Mouse (Mus musculus) forebrain, embryonic 14.5 days (tissue): ENCODE data around the gene Sgta. TPM values are rescaled to one million over a fixed set of nuclear protein-coding genes. Genes with fewer than 3 reads are reported as not detected.

Experiments
- ATAC-seq: fragments of 200-750 bp; cut with Nextera tagmentation; 2 replicates; pipeline ENCODE4 v1.8.0; 2017; ENCODE audit warnings: mild to moderate bottlenecking, moderate library complexity
- DNase-seq: peaks from one replicate; pipeline ENCODE4 v3.0.0-alpha.2; 2015; ENCODE audit warnings: low spot score
- H3K27ac ChIP-seq: fragments of 300-500 bp; sonication (generic); 2 replicates; pipeline ENCODE4 v1.5.1; 2014; ENCODE audit warnings: low read depth, mild to moderate bottlenecking, control low read depth, low read length, moderate library complexity
- H3K27me3 ChIP-seq: fragments of 300-500 bp; sonication (generic); replicated peaks from 2 replicates; pipeline ENCODE4 v1.6.1; 2014; ENCODE audit warnings: low read length, control low read depth, mixed read lengths; ENCODE audit not compliant: control insufficient read depth, insufficient read depth
- H3K36me3 ChIP-seq: fragments of 300-500 bp; sonication (generic); 2 replicates; pipeline ENCODE4 v1.6.1; 2014; ENCODE audit warnings: low read length, control low read depth; ENCODE audit not compliant: control insufficient read depth, insufficient read depth
- H3K4me1 ChIP-seq: fragments of 300-500 bp; sonication (generic); 2 replicates; pipeline ENCODE4 v1.6.1; 2014; ENCODE audit warnings: antibody characterized with exemption, low read length, control low read depth; ENCODE audit not compliant: control insufficient read depth, insufficient read depth
- H3K4me2 ChIP-seq: fragments of 300-500 bp; sonication (generic); 2 replicates; pipeline ENCODE4 v1.6.1; 2014; ENCODE audit warnings: mild to moderate bottlenecking, control low read depth, low read length
- H3K4me3 ChIP-seq: fragments of 300-500 bp; sonication (generic); 2 replicates; pipeline ENCODE4 v1.5.1; 2014; ENCODE audit warnings: low read depth, low read length, control low read depth
- H3K9ac ChIP-seq: fragments of 300-500 bp; sonication (generic); 2 replicates; pipeline ENCODE4 v1.6.1; 2014; ENCODE audit warnings: mild to moderate bottlenecking, low read length, control low read depth, moderate library complexity
- H3K9me3 ChIP-seq: fragments of 300-500 bp; sonication (generic); replicated peaks from 2 replicates; pipeline ENCODE4 v1.6.1; 2016; ENCODE audit warnings: low read length, control low read depth, mixed read lengths; ENCODE audit not compliant: control insufficient read depth
- WGBS: fragments of 180-500 bp; shearing (Covaris S2); extraction: QIAGEN DNeasy Blood & Tissue Kit; methylation state at CpG from one replicate; pipeline ENCODE4 v1.1.7; 2014; 5-methylcytosine and 5-hydroxymethylcytosine counted together
- polyA plus RNA-seq: library from polyadenylated mRNA; unstranded; fragments of >200 nt; fragmentation: Nextera tagmentation; extraction: Ambion mirVana; gene quantifications from 2 replicates; pipeline ENCODE4 v1.2.1, GENCODE M21; 2014

The Sgta gene
- polyA plus RNA-seq, 1 experiment from 2014 or later: 304 TPM

DNA sequence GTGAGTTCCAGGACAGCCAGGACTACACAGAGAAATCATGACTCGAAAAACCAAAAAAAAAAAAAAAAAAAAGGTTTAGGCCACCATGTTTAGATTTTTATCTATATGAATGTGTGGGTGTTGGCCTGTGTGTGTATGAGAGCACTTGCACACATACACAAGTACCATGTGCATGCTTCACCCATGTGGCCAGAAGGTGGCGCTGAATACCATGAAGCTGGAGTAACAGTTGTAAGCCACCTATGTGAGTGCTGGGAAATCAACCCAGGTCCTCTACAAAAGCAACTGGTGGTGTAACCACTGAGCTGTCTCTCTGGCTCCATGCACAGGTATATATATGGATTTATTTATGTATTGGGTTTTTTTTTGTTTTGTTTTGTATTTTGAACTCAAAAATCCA is 27.0 kb upstream of the Sgta start:
- DNase-seq (no peak), ATAC-seq (no peak)
- Histone ChIP-seq H3K27ac (no peak overlapping the region), H3K36me3 (peaks cover 7% of the 10 kb centered on the region), H3K4me2 (no peak overlapping the region), H3K4me3 (no peak overlapping the region), H3K9me3 (no peaks in the 10 kb centered on the region), H3K9ac (no peak overlapping the region), H3K4me1 (peaks cover 4% of the 10 kb centered on the region; the same call in 1 of the 2 replicates), H3K27me3 (no peaks in the 10 kb centered on the region)
- WGBS: 65% methylated on average over 2 of the region's 2 CpGs

DNA sequence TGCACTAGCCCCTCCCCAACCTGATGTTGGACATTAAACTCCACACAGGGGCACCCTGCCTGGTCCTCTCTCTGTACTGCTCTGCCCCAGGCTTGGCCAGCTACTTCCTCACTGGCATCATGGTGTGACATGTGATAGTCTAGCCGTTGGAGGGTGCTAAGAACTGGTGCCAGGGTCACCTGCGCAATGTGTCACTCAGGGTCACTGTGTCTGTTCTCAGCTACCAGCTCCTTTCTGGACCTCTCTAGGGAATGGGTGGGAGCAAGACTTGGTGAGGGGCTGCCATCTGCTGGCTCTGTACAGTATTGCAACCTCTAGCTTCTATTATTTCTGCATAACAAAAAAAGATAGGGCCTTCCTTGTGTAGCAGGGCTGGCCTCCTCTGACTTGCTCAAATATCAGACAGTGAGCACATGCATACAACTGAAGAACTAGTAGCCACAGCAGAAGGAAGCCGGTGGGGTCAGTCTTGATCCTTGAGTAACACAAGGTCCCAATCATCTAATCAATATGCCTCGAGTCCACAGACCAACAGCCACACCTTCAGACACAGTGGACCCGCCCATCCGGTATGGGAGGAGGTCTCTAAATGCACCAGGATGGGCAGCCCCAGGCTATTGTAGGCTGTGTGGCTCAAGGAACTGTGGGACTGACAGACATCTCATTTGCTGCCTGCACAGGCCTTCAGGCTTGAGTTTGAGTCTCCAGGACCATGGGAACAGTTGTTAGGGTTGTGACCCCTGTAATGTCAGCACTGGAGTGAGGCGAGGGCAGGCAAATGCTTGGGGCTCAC is 22.4 kb upstream of the Sgta start:
- 82% methylated on average over 7 of the region's 7 CpGs for WGBS
- no peaks in the 10 kb centered on the region for H3K27me3 ChIP-seq
- H3K4me2 ChIP-seq: no peak overlapping the region
- H3K9me3 ChIP-seq: no peaks in the 10 kb centered on the region
- peak; percentile 79 for DNase-seq
- no peak overlapping the region for H3K4me3 ChIP-seq
- ATAC-seq: peak; percentile 67
- no peak overlapping the region for H3K27ac ChIP-seq
- no peak overlapping the region for H3K9ac ChIP-seq
- H3K4me1 ChIP-seq: no peaks in the 10 kb centered on the region
- peaks cover 54% of the 10 kb centered on the region for H3K36me3 ChIP-seq

DNA sequence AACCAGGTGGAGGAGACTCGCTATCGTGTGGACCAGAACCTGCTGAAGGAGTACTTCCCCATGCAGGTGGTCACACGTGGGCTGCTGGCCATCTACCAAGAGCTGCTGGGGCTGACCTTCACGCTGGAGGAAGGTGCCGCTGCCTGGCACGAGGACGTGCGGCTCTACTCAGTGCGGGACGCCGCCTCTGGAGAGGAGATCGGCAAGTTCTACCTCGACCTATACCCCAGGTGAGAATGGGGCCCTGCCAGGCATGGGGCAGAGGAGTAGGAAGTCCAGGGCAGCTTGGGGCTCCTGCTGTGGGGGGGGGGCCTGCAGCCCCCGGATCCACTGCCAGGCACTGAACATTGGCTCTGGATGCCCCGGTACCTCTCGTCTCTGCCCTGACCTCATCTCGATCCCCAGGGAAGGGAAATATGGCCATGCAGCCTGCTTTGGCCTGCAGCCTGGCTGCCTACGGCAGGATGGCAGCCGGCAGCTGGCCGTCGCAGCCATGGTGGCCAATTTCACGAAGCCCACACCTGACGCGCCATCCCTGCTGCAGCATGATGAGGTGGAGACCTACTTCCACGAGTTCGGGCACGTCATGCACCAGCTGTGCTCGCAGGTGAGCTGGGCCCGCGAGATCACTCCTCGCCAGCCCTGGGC is 20.2 kb upstream of the Sgta start:
- no peak for DNase-seq
- Histone ChIP-seq H3K4me3 (no peak overlapping the region), H3K27me3 (no peaks in the 10 kb centered on the region), H3K9ac (no peak overlapping the region), H3K4me1 (no peaks in the 10 kb centered on the region), H3K9me3 (no peaks in the 10 kb centered on the region), H3K36me3 (peaks cover 68% of the 10 kb centered on the region), H3K27ac (no peak overlapping the region), H3K4me2 (no peak overlapping the region)
- 93% methylated on average over 31 of the region's 31 CpGs for WGBS
- no peak for ATAC-seq

DNA sequence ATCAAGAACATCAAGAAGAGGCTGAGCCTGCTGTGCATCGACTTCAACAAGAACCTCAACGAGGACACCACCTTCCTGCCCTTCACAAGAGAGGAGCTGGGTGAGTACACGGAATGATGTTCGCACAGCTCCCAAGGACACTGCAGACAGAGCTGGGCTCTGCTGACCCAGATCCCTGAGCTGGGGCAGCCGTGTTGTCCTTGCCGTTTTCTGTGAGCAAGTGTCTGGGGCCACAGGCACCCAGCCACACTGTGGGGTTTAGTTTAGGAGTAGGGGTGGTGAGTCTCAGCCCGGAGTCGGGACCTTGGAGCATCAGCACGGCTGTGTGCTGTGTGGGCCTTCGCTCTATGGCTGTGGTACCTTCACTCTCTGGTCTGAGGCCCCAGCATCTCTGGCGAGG is 17.9 kb upstream of the Sgta start:
- ATAC-seq: no peak
- 92% methylated on average over 11 of the region's 11 CpGs for WGBS
- Histone ChIP-seq H3K36me3 (peaks cover 85% of the 10 kb centered on the region), H3K4me1 (no peaks in the 10 kb centered on the region), H3K9ac (no peak overlapping the region), H3K4me3 (no peak overlapping the region), H3K9me3 (no peaks in the 10 kb centered on the region), H3K4me2 (no peak overlapping the region), H3K27me3 (no peaks in the 10 kb centered on the region), H3K27ac (no peak overlapping the region)
- no peak for DNase-seq

DNA sequence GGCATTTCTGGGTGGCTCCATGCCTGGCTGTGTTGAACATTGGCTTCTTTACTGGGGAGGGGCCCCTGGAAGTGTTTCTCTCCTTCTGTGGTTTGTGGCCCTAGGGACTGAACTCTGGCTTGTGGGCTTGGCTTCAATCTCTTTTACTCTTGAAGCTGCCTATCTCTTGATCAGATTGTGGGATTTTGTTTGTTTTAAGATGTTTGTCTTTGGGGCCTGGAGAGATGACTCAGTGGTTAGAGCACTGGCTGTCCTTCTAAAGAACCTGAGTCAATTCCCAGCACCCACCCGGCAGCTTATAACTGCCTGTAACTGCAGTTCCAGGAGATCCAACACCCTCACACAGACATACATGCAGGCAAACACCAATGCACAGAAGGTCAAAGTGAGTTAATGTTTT is 16.4 kb upstream of the Sgta start:
- ATAC-seq (no peak), DNase-seq (no peak)
- Histone ChIP-seq H3K27me3 (no peaks in the 10 kb centered on the region), H3K9ac (no peak overlapping the region), H3K4me3 (no peak overlapping the region), H3K9me3 (no peaks in the 10 kb centered on the region), H3K4me2 (no peak overlapping the region), H3K27ac (no peak overlapping the region), H3K36me3 (peaks cover 80% of the 10 kb centered on the region), H3K4me1 (no peaks in the 10 kb centered on the region)
- 93% methylated on average over 1 of the region's 1 CpGs for WGBS

DNA sequence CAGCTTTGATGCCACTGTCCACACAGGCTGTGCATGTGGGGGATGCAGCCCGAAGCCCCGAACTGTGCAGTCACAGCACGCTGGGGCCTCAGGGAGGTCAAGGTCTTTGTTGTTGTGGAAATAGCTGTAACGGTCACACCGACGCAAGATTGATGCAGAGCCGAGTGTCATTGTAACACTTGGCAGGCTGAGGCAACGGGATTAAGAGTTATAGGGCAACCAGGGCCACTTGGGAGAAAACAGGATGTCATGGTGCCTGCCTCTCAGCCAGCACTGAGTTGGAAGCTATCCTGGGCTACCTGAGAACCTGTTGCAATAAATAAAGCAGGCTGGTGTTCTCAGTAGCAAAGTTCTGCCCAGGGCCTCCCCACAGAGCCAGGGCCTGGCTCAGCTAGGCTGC is 15.8 kb upstream of the Sgta start:
- ATAC-seq: no peak
- Histone ChIP-seq H3K27ac (no peak overlapping the region), H3K36me3 (peaks cover 74% of the 10 kb centered on the region), H3K27me3 (no peaks in the 10 kb centered on the region), H3K4me2 (no peak overlapping the region), H3K9me3 (no peaks in the 10 kb centered on the region), H3K9ac (no peak overlapping the region), H3K4me3 (no peak overlapping the region), H3K4me1 (peaks cover 4% of the 10 kb centered on the region)
- WGBS: 86% methylated on average over 8 of the region's 8 CpGs
- no peak for DNase-seq

DNA sequence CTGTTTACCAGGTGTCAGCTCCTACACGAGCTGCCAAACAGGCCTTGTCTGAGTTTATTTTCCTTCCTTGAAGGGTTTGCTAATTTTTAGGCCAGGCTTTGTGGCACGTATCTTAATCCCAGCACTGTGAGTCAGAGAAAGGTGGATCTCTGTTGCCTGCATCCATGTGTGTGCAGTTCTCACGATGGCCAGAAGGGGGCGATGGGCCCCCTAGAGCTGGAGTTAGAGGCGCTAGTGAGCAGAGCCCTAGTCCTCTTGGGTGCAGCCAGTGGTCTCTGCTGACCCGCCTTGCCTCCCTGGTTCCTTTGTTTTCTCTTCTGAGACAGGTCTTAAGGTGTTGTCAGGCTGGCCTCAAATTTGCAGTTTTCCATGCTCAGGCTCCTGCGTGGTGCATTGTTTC is 13.5 kb upstream of the Sgta start:
- no peaks in the 10 kb centered on the region for H3K27me3 ChIP-seq
- ATAC-seq (no peak), DNase-seq (no peak)
- WGBS: 60% methylated on average over 7 of the region's 7 CpGs
- H3K4me3 ChIP-seq: no peak overlapping the region
- peaks cover 15% of the 10 kb centered on the region for H3K4me1 ChIP-seq
- H3K9me3 ChIP-seq: no peaks in the 10 kb centered on the region
- no peak overlapping the region for H3K9ac ChIP-seq
- no peak overlapping the region for H3K27ac ChIP-seq
- peaks cover 51% of the 10 kb centered on the region for H3K36me3 ChIP-seq
- no peak overlapping the region for H3K4me2 ChIP-seq

DNA sequence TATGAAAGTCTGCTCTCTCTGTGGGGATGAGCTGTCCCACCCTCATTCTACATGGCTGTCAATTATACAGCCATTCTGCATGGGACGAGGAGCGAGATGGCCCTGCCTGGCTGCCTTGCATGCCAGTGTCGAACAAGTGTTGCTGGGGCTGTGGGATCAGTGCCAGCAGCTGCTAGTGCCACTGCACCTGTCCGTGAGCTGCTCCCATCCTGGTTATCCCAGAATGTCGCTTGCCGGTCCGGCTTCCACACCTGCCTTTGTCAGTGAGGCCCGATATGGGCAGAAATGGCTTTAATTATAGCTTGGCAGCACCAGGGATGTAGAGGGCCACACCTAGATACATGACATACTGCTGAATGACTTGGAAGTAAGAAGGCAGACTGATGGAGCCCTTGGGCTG is 12.3 kb upstream of the Sgta start:
- Histone ChIP-seq H3K4me3 (no peak overlapping the region), H3K27ac (no peak overlapping the region), H3K36me3 (peaks cover 40% of the 10 kb centered on the region), H3K9me3 (no peaks in the 10 kb centered on the region), H3K9ac (no peak overlapping the region), H3K4me2 (no peak overlapping the region), H3K27me3 (no peaks in the 10 kb centered on the region), H3K4me1 (peaks cover 15% of the 10 kb centered on the region)
- WGBS: 92% methylated on average over 8 of the region's 8 CpGs
- ATAC-seq (no peak), DNase-seq (no peak)

DNA sequence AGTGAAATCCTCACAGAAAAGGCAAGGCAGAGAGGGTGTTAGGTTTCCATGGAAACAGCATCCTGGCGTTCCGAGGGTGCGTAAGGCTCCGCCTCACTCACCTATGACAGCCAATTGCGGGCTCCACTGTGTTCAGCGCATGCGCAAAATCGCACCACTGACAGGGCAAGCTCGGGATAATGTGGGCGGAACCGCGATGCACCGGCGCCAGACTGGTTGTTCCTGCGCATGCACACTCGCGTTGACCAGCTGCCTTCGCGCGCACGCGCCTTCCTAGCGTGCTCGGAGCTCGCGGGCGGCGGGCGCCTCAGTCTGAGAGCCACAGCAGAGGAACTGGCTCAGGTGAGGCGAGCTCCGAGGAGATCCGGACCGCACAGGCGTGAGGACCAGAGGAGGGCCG is 9.9 kb upstream of the Sgta start, which contains the start of gene Thop1:
Gene Thop1 (plus strand): TSS at position 200 of the 400 bp plus-strand sequence.
- peak within 1 kb of the TSS; percentile 77 for H3K4me3 ChIP-seq
- H3K4me2 ChIP-seq: peak within 1 kb of the TSS; percentile 78
- peak within 1 kb of the TSS; percentile 87 for H3K9ac ChIP-seq
- peak; percentile 97 for ATAC-seq
- peaks cover 24% of the 10 kb centered on the region for H3K36me3 ChIP-seq
- WGBS: under 1% methylated on average over 33 of the region's 35 CpGs
- H3K27me3 ChIP-seq: no peaks in the 10 kb centered on the region
- no peaks in the 10 kb centered on the region for H3K9me3 ChIP-seq
- H3K27ac ChIP-seq: peak within 1 kb of the TSS; percentile 70; the same call in 1 of the 2 replicates
- DNase-seq: peak; percentile 100
- H3K4me1 ChIP-seq: peaks cover 15% of the 10 kb centered on the region
